Mouse (Mus musculus): ENCODE data around the gene Slc22a6.

- TF ChIP-seq EP300 (IDR thresholded peaks at IDR 0.05; ENCODE audit: low read depth): peak; percentile 20; the same call in 1 of the 2 replicates
- no peak for TF ChIP-seq CTCF (IDR thresholded peaks at IDR 0.05; ENCODE audit: low read depth)
Measured at GRCm38 (mm10) chr19:8592155-8592554, 25.7 kb upstream of the Slc22a6 start.

All from liver, embryonic 14.5 days (tissue).